Mouse (Mus musculus): Measurements from ENCODE around the gene Igf1r.

Igf1r gene

GRCm38 (mm10) chr7:68049048-68049447 lies 96.4 kb downstream of the Igf1r start:
- no peak for DNase-seq (ENCODE audit: low read depth, low spot score)

DNA sequence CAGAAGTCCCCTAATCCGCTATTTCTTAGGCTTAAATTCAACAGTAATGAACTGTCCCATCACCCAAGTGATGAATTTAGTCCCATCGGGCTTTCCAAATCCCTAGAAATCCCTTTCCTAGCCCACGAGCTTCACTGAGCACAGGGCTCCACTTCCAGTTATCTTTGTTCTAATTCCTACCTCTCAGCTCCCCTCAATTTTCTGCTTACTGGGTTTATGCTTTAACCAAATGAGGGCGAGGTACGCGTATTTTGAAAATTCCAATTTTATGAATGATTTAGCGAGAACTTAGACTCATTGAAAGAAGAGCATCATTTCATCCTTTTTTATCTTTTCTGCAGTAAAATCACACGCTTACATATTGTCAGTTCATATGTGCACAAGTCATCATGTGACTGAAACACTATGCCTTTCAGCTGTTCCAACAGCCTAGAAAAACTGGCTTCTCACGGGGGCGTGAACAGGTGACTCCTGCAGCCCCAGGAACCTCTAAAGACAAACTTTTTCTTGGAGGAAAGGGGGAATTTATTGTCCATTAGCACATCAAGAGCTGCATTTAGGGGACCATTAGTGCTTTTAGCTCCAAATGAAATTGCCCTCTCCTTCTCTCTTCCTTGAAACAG lies 100.5 kb downstream of the Igf1r start:
- DNase-seq (ENCODE audit: low read depth, low spot score) = no peak

DNA sequence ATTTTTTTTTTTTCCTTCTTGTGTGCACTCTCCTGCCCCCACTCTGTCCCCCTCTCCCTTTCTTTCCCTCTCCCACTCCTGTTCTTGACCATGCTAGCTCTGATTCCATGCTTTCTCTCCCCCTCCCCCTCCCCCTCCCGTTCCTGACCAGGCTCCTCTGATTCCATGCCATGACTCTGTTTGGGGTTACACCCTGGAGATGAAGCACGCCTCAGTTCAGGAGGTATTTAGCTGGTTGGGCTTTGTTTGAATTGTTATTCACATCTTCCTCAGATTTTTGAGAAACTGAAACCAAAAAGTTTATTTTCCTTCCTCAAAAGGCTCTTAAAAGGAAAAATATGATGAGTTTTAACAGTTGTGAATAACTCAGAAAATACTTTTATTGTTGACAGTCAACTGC lies 101.9 kb downstream of the Igf1r start:
- no peak for DNase-seq (ENCODE audit: low read depth, low spot score)

DNA sequence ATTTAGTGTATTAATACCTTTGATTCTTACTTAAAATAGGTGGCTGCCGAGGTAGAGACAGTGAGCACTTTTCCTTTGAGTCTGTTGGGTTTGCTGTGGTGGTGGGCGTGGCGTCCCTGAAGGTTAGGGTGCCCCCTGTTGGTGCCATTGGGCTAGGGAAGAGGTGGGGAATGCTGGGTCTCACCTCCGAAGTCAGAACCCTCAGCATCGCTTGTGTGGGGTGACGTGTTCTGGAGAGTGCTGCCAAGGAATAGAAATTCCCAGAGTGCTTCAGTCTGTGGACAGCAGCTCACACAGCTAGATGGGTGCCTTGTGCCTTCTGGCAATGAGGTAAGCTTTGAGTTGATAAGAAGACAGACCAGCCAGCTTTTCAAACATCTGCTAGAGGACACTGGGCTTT lies 102.3 kb downstream of the Igf1r start:
- no peak for DNase-seq (ENCODE audit: low read depth, low spot score)

GRCm38 (mm10) chr7:68057010-68057409 lies 104.4 kb downstream of the Igf1r start:
- no peak for DNase-seq (ENCODE audit: low read depth, low spot score)

DNA sequence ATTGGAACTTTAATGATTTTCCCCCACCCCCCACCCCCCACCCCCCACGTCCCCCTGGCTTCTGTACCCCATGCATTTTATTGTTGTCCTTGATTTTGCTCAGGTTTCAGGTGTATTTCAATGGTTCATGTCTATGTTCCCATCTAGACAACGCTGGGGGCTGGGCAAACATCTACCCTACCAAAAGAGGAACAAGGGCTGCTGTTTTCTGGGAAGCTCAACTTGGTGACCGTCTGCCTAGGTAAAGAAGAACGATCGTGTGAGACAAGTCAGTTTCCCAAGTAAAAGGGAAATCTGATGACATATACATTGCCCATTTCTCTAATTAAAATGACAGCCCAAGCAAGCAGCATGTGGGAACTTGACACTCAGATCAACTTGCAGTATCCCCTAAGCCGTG lies 107.1 kb downstream of the Igf1r start:
- no peak for DNase-seq (ENCODE audit: low read depth, low spot score)

DNA sequence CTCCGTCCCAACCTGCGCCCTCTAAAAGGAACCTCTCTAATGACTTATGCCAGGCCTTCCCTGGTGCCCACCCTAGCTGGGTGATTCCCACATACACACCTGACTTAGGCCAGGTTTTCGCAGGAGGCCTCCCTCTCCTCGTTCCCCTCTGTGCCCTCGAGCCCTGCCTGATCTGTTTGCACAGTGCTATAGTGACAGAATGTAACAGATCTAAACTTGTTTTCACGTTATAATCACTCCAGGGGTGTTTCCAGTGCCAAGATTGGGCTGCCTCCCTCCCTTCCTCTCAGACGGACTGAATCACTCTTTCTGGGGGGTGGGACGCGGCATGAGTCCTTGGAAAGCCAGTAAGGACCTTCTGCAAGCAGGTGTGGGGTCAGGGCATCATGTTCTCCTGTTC lies 108.8 kb downstream of the Igf1r start:
- no peak for DNase-seq (ENCODE audit: low read depth, low spot score)

DNA sequence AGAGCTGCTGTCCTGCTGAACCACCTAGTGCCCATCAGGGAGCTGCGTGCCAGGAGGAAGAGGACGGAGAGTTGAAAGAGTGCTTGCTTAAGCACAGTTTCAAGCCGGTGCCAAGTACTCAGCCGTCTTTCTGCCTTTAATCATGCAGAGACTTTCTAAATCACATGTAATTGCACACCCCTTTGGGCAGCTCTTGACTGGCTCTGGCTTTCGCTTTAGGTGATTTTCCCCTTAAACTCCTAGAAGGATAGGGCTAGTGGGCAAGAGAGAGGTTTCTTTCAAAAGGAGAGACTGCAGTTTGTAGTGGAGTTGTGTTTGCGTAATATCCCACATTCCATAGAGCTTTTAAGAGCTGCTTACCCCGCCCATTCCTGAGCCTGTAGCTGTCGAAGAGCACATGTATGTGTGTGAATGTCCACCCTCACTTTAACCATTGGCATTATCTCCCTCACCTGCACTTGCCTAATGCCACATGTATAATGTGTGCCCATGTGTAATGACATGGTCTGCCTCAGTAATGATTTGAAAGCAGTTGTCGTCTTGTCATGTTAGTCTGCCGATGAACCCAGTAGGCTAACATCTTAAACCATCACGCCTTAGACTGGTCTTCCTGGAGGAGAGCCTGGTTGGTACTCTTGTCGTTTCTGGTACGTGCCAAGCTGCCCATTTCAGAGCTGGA lies 109.7 kb downstream of the Igf1r start:
- no peak for DNase-seq (ENCODE audit: low read depth, low spot score)

DNA sequence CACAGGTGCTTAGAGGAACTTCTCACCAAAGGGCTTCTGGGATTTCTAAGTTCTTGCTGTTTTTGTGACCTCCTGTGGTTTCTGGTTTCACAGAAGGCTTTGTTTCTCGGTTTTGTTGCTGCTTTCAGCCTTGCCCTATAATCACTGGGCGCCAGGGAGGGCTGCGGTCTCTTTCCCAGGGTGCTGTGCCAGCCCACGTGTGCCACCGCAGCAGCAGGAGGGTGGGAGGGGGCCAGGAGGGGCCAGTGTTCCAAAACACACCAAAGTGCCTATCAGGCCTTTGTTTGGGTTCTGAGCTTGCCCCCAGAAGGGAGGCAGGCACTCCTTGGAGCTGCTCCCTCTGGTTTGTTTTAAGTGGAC lies 110.2 kb downstream of the Igf1r start:
- DNase-seq (ENCODE audit: low read depth, low spot score) = no peak

GRCm38 (mm10) chr7:68063711-68064110 lies 111.1 kb downstream of the Igf1r start:
- DNase-seq (ENCODE audit: low read depth, low spot score) = no peak

DNA sequence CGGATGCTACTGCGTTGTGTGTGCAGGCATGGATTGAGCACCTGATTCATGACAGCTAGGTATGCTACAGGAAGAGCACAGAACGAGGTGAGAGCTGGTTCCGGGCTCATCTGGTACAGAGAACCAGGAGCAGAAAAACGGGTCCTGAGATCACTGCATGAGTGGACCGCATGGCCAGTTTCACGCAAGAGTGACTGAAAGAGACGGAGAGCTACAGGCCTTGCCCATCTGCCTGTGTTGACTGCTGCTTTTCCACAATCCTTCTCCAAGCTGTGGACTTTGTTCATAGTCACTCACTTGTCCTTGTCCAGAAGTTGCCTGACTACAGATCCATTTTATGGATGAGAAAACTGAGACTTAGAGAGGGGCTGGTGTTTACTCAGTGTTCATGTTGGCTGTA lies 111.5 kb downstream of the Igf1r start:
- DNase-seq (ENCODE audit: low read depth, low spot score) = no peak

- no peak for DNase-seq (ENCODE audit: low read depth, low spot score)
These were observed 112.2 kb downstream of the Igf1r start for GRCm38 (mm10) chr7:68064647-68065362.

DNA sequence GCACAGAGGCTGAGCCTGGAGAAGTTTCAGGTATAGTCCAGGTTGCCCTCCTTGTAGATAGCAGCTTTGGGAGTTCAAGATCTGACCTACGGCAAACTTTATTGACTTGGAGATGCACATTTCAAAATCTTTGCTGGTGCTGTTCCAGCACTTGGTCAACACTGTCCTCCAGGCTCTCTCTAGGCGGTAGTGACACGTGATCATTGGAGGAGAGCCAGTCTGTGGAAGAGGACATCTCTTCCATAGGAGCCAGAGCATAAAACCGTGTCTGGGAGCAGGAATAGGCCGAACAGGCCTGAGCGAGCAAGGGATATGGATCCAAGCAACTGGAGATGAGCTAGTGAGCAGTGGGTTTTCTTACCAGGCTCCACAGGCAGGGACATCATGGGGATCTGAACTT lies 113.3 kb downstream of the Igf1r start:
- no peak for DNase-seq (ENCODE audit: low read depth, low spot score)

DNA sequence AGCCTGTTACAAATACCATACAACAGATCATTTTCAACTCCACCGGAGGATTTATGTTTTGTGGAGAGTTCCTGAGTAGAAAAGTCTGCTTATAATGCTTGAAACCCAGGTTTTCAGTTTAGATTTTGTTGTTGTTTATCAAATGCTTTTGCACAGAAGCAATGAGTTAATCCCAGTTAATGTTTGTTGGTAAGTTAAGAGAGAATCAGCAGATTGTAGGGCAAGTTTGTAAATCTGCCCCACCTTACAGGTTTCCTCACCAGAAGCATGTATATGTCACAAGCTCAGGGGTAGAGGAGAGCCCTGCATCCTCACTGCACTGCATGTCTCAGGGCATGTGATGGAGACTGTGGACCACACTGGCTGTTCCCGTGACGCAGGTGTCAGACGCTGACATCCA lies 114.7 kb downstream of the Igf1r start:
- no peak for DNase-seq (ENCODE audit: low read depth, low spot score)

DNA sequence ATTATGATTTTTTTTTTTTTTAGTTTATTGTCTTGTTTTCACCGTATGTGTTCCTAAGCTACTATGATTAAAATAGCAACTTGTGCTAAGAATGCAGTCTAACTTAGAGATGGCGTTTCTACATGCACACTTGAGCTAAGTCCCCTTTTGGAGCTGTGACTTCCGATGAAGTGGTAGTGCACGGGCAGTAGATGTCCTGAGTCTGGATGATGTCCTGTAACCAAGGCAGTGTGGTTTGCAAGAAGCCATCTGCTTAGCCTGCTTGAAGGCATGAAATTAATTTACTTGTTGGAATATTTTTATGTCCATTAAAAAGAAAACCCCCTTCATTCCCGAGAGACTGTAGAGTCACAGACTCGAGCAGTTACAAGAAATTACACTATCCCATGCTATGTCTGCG lies 116.7 kb downstream of the Igf1r start:
- DNase-seq (ENCODE audit: low read depth, low spot score) = no peak

DNA sequence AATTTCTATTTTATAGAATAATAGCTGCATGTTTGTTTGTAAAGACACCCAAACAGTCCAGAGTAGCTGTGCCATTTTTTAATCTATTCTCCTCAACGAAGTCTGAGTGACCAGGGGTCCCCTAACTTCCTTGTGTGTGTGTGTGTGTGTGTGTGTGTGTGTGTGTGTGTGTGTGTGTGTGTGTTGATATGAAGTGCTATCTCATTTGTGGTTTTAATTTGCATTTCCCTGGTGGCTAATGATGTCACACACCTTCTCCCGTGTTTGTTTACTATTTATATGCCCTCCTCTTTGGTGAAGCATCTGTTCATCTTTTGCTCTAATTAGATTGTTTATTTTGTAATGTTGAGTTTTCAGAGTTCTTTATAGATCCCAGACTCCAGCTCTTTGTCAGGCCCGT lies 117.4 kb downstream of the Igf1r start:
- no peak for DNase-seq (ENCODE audit: low read depth, low spot score)

- DNase-seq (ENCODE audit: low read depth, low spot score) = peak; percentile 30
These were observed 118.0 kb downstream of the Igf1r start for GRCm38 (mm10) chr7:68070626-68071025.

GRCm38 (mm10) chr7:68071050-68071449 lies 118.4 kb downstream of the Igf1r start:
- DNase-seq (ENCODE audit: low read depth, low spot score) = no peak

DNA sequence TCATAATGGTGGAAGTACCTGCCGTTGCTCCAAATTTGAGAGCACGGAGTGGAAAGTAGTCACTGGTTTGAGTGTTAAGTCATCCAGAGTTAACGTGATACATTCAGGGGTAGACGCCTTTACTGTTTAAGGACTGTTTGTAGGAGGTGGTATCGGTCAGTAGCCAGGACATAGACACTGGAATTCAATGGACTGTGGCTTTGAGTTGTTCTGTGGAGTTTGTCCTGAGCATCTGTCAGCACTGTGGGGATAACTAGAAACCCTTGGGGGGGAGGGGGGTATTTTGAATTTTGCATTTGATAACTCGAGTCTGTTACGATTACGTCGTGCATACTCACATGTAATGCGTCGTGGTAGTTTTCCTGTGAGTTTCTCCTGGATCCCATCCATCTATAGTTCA lies 119.1 kb downstream of the Igf1r start:
- no peak for DNase-seq (ENCODE audit: low read depth, low spot score)

DNA sequence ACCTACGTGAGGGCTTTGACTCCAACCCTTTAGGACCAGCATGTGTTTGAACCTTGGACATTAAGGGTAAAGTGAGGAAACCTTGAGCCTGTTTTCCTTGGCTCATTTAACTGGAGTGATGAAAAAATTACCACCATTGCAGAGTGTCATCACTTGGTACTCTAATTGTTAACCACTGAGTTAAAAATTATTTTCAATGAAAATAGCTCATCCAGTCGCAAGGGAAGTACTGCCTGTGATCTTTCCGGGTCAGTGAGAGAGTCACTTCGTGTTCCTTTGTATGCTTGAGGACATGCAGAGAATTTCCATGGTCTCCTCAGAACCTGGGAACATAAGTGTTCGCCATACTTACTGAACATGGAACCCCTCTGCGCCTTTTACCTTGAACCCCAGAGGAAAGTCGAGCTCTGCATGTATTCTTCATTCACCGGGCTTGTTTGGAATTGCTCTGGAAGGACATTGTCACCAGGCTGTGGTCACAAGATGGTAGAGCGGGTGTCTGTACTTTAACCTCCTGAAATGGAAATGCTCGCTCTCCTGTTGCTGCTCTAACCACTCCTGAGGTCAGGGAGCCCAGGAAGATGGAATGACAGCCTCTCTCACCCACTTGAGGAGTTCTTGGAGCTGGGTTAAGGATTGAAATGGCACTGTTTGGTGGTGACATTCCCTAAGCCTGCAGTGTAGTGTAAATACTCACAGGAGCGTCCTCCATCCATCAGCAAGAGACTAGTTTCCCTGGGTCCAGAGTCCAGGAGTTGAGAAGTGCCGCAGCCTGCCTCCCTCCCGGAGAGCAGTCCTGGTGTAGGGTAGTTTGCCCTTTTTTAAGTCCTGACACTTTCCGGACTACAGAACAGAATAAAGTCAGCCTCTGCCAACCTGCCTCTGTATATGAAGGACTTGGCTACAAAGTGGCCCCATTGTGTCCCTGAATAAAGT lies 120.2 kb downstream of the Igf1r start:
- no peak for DNase-seq (ENCODE audit: low read depth, low spot score)

GRCm38 (mm10) chr7:68073460-68073806 lies 120.8 kb downstream of the Igf1r start:
- no peak for DNase-seq (ENCODE audit: low read depth, low spot score)

DNA sequence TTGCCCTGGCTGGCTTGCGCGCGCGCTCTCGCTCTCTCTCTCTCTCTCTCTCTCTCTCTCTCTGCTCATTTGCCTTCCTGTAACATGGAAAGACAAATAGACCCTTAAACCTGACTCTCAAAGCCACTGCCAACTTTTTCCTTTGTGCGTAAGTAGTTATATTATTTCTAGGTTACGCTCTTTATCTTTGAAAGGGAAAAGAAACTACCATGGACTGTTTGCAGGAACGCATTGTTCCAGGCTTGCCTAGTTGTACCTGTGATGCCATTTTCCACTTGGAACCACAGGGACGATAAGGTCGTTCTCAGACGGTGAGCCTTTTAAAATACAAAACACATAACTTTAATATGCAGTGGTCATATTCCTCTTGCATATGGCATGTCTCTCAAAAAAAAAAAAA lies 122.1 kb downstream of the Igf1r start:
- no peak for DNase-seq (ENCODE audit: low read depth, low spot score)
